Mouse (Mus musculus): ENCODE results near the gene Plod1. TPM values are rescaled to one million over a fixed set of nuclear protein-coding genes. Genes with fewer than 3 reads are reported as not detected.

The Plod1 gene
- polyA plus RNA-seq, 1 experiment from 2014 or later = 39.0 TPM

DNA sequence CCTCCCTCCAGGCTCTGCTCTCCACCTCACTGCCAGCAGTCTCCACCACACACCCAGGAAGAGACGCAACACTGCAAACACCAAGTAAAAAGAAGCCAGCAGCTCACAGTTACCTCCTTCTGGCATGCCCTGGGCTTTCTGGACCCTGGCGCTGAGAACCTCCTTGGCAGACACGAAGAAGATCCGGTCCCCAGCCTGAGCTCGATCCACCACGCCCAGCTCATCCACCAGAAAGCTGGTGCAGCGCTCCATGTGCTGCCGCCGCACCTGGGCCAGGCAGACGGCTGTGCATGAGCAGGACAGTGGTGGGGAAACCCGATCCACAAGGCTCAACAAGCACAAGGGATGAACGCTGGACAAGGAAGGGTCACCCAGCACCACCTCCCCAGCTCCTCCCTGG, 50.4 kb downstream of the Plod1 start:
- Histone ChIP-seq H3K4me1 (ENCODE audit: control insufficient read depth, insufficient read depth, low read length) (no peaks in the 10 kb centered on the region), H3K9ac (ENCODE audit: low read depth, low read length) (no peak overlapping the region), H3K4me3 (ENCODE audit: low read length) (no peak overlapping the region), H3K27ac (ENCODE audit: low read length) (no peak overlapping the region), H3K27me3 (replicated peaks; ENCODE audit: control insufficient read depth, insufficient read depth, low read length) (no peaks in the 10 kb centered on the region), H3K9me3 (ENCODE audit: control insufficient read depth, low read length) (no peaks in the 10 kb centered on the region), H3K4me2 (ENCODE audit: low read depth, low read length) (no peak overlapping the region), H3K36me3 (ENCODE audit: control insufficient read depth, insufficient read depth, low read length) (peaks cover 52% of the 10 kb centered on the region)
- no peak for ATAC-seq
- 93% methylated on average over 12 of the region's 12 CpGs for WGBS

DNA sequence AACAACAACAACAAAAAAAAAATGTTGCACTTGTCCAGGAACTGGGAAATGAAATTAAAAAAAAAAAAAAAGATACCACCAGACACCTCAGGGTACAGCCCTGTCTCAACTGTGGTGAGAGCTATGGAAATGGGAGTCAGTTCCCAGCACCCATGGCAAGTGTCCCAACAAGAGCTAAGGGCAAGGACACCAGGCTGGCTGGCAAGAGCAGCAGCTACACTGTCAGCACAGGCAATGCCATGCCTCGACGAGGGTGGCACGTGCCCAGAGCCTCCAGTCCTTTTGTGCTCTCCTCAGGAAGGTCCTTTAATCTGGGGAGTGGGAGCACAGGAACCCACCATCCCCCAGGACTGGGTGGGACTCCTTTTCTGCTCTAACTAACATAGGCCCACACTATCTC, 52.4 kb downstream of the Plod1 start:
- H3K27me3 ChIP-seq (replicated peaks; ENCODE audit: control insufficient read depth, insufficient read depth, low read length) = no peaks in the 10 kb centered on the region
- no peaks in the 10 kb centered on the region for H3K4me1 ChIP-seq (ENCODE audit: control insufficient read depth, insufficient read depth, low read length)
- no peak overlapping the region for H3K4me2 ChIP-seq (ENCODE audit: low read depth, low read length)
- H3K36me3 ChIP-seq (ENCODE audit: control insufficient read depth, insufficient read depth, low read length) = peaks cover 45% of the 10 kb centered on the region
- no peak for ATAC-seq
- H3K9me3 ChIP-seq (ENCODE audit: control insufficient read depth, low read length) = no peaks in the 10 kb centered on the region
- H3K9ac ChIP-seq (ENCODE audit: low read depth, low read length) = no peak overlapping the region
- H3K27ac ChIP-seq (ENCODE audit: low read length) = no peak overlapping the region
- no peak overlapping the region for H3K4me3 ChIP-seq (ENCODE audit: low read length)
- 95% methylated on average over 3 of the region's 3 CpGs for WGBS

DNA sequence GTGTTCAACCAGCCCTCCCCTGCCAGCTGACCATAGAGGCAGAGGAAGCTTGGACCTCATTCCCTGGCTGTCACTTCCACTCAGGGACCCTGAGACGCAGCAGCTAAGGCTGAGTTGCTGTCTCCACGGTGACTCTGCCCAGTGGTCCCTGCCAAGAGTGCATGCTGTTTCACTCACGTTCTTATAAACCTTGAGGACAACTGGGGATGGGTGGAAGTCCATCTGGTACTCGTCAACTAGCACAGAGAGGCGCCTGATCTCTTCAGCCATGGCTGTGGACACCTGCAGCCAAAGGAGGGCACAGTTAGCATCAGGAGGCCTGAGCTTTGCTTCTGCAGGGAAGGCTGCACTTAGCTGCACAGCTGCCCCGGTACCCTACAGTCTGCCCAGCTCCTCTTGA, 53.5 kb downstream of the Plod1 start:
- no peak for ATAC-seq
- Histone ChIP-seq H3K27ac (ENCODE audit: low read length) (no peak overlapping the region), H3K9me3 (ENCODE audit: control insufficient read depth, low read length) (no peaks in the 10 kb centered on the region), H3K4me1 (ENCODE audit: control insufficient read depth, insufficient read depth, low read length) (no peaks in the 10 kb centered on the region), H3K4me2 (ENCODE audit: low read depth, low read length) (no peak overlapping the region), H3K4me3 (ENCODE audit: low read length) (no peak overlapping the region), H3K36me3 (ENCODE audit: control insufficient read depth, insufficient read depth, low read length) (peaks cover 47% of the 10 kb centered on the region), H3K9ac (ENCODE audit: low read depth, low read length) (no peak overlapping the region), H3K27me3 (replicated peaks; ENCODE audit: control insufficient read depth, insufficient read depth, low read length) (no peaks in the 10 kb centered on the region)
- 80% methylated on average over 6 of the region's 6 CpGs for WGBS

DNA sequence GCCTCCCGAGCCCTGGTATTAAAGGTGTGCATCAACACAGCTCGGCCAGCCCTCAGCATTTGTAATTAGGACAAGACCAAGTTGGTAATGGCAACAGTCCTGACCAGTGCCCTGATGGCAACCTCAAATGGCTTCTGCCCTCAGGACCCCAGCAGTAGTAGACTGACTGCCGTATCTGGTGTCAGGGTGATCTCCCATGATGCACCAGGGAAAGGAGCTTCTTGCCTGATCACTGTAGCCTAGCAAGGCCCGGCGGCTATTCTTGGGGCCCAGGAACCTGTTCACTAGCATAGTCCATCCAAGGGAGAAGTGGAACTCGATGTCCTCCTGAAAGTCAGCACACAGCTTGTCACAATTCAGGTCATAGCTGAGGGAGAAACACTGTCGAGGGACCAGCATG, 54.8 kb downstream of the Plod1 start:
- no peak overlapping the region for H3K27ac ChIP-seq (ENCODE audit: low read length)
- no peaks in the 10 kb centered on the region for H3K27me3 ChIP-seq (replicated peaks; ENCODE audit: control insufficient read depth, insufficient read depth, low read length)
- H3K9ac ChIP-seq (ENCODE audit: low read depth, low read length) = no peak overlapping the region
- H3K9me3 ChIP-seq (ENCODE audit: control insufficient read depth, low read length) = no peaks in the 10 kb centered on the region
- peaks cover 42% of the 10 kb centered on the region for H3K36me3 ChIP-seq (ENCODE audit: control insufficient read depth, insufficient read depth, low read length)
- no peak overlapping the region for H3K4me3 ChIP-seq (ENCODE audit: low read length)
- H3K4me1 ChIP-seq (ENCODE audit: control insufficient read depth, insufficient read depth, low read length) = no peaks in the 10 kb centered on the region
- no peak overlapping the region for H3K4me2 ChIP-seq (ENCODE audit: low read depth, low read length)
- 94% methylated on average over 7 of the region's 7 CpGs for WGBS
- no peak for ATAC-seq

DNA sequence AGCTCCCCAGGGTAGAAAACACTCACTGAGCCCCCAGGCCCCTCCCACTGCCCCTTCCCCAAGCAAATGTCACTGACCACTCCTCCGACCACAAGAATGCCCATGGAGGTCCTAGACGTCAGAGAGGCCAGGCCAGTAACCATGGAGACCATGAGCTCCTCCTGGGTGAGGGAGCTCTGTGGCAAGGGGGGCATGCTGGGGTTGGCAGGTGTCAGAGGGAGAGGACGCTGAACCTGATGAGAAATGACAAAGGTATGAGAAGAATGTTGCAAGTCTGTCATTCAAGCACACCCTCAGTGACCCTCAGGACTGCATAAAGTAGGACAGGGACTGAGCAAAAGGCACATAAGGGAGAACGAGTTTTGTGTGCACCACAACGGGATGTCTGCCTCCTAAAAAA, 56.7 kb downstream of the Plod1 start:
- Histone ChIP-seq H3K27ac (ENCODE audit: low read length) (no peak overlapping the region), H3K36me3 (ENCODE audit: control insufficient read depth, insufficient read depth, low read length) (peaks cover 42% of the 10 kb centered on the region), H3K4me3 (ENCODE audit: low read length) (no peak overlapping the region), H3K9ac (ENCODE audit: low read depth, low read length) (no peak overlapping the region), H3K9me3 (ENCODE audit: control insufficient read depth, low read length) (no peaks in the 10 kb centered on the region), H3K27me3 (replicated peaks; ENCODE audit: control insufficient read depth, insufficient read depth, low read length) (no peaks in the 10 kb centered on the region), H3K4me2 (ENCODE audit: low read depth, low read length) (no peak overlapping the region), H3K4me1 (ENCODE audit: control insufficient read depth, insufficient read depth, low read length) (no peaks in the 10 kb centered on the region)
- 55% methylated on average over 5 of the region's 5 CpGs for WGBS
- no peak for ATAC-seq

DNA sequence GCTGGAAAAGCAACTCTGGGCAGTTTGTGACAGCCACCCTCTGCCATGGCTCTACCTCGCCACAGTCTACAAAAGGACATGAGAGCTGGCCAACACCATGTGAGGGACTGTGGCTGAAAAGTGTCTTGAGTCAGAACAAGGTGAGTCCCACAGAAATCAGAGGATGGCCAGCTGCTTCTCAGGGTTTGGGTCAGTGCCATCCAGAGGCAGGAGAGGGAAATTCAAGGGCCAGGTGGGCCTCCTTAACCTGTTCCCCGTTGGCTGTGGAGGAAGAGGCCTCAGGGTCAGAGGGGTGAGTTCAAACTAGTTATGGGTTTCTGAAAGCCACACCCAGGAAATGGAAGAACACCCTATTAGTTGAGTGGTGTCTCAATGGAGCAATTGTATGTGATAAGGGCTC, 57.1 kb downstream of the Plod1 start:
- Histone ChIP-seq H3K9ac (ENCODE audit: low read depth, low read length) (no peak overlapping the region), H3K4me2 (ENCODE audit: low read depth, low read length) (no peak overlapping the region), H3K36me3 (ENCODE audit: control insufficient read depth, insufficient read depth, low read length) (peaks cover 44% of the 10 kb centered on the region), H3K27ac (ENCODE audit: low read length) (no peak overlapping the region), H3K4me1 (ENCODE audit: control insufficient read depth, insufficient read depth, low read length) (no peaks in the 10 kb centered on the region), H3K4me3 (ENCODE audit: low read length) (no peak overlapping the region), H3K9me3 (ENCODE audit: control insufficient read depth, low read length) (no peaks in the 10 kb centered on the region), H3K27me3 (replicated peaks; ENCODE audit: control insufficient read depth, insufficient read depth, low read length) (no peaks in the 10 kb centered on the region)
- ATAC-seq = peak; percentile 12; the same call in 1 of the 2 replicates
- WGBS = 77% methylated on average over 2 of the region's 2 CpGs

DNA sequence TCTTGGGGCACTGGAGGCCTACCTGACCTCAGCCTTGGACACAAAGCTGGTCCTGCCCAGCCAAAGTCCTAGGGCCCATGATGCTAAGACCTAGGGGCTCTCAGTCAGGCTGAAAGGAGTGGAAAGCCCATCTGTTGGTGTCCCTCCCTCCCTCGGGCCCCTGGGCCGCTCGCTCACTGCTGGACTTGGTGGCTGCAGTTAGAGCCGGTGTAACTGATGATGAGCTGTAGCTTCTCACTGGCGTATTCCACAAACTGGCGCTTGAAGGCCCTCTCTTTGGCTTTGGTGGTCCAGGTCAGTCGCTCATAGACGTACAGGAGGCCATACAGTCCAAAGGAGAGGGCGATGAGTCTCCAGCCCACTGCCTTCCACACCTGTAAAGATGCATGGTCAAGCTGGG, 58.0 kb downstream of the Plod1 start:
- peaks cover 47% of the 10 kb centered on the region for H3K36me3 ChIP-seq (ENCODE audit: control insufficient read depth, insufficient read depth, low read length)
- H3K4me1 ChIP-seq (ENCODE audit: control insufficient read depth, insufficient read depth, low read length) = no peaks in the 10 kb centered on the region

DNA sequence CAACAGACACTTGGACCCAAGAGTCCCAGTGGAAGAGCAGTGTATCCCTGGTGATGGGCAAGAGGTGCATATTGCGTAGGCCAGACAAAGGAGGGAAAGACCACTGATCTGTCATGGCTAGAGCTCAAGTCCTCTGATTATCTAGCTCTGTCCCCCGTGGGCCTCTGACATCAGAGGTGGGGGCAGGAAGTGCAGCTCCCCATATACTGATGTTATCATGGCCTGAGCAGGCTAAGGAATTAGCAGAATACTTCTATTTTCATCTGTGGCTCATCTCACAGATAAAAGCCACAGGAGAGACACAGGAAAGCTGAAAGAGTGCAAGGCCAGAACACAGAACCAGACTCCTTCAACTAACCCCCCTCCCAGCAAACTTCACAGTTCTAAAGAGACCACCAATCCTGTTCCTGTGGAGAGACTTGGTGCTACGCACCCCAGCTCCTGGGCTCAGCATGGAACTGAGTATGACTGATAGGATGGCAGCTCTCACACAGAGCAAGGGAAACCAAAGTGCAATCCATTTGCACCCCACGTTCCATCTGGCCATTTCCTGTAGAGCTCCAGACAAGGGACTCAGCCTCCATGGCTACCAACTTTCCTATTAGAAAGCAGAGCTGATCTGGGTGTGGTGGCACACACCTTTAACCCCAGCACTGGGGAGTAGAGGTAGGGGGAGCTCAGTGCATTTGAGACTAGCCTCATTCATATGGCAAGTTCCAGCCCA, 60.6 kb downstream of the Plod1 start:
- Histone ChIP-seq H3K4me3 (ENCODE audit: low read length) (no peak overlapping the region), H3K4me1 (ENCODE audit: control insufficient read depth, insufficient read depth, low read length) (no peaks in the 10 kb centered on the region), H3K27me3 (replicated peaks; ENCODE audit: control insufficient read depth, insufficient read depth, low read length) (no peaks in the 10 kb centered on the region), H3K27ac (ENCODE audit: low read length) (no peak overlapping the region), H3K4me2 (ENCODE audit: low read depth, low read length) (no peak overlapping the region), H3K9ac (ENCODE audit: low read depth, low read length) (no peak overlapping the region), H3K9me3 (ENCODE audit: control insufficient read depth, low read length) (no peaks in the 10 kb centered on the region), H3K36me3 (ENCODE audit: control insufficient read depth, insufficient read depth, low read length) (peaks cover 44% of the 10 kb centered on the region)
- no peak for ATAC-seq
- 83% methylated on average over 4 of the region's 4 CpGs for WGBS

More for the DNA sequence above, 58.0 kb downstream of the Plod1 start:
- Histone ChIP-seq H3K27me3 (replicated peaks; ENCODE audit: control insufficient read depth, insufficient read depth, low read length) (no peaks in the 10 kb centered on the region), H3K27ac (ENCODE audit: low read length) (no peak overlapping the region), H3K4me3 (ENCODE audit: low read length) (no peak overlapping the region), H3K9ac (ENCODE audit: low read depth, low read length) (no peak overlapping the region), H3K9me3 (ENCODE audit: control insufficient read depth, low read length) (no peaks in the 10 kb centered on the region), H3K4me2 (ENCODE audit: low read depth, low read length) (no peak overlapping the region)
- no peak for ATAC-seq
- 97% methylated on average over 9 of the region's 9 CpGs for WGBS

DNA sequence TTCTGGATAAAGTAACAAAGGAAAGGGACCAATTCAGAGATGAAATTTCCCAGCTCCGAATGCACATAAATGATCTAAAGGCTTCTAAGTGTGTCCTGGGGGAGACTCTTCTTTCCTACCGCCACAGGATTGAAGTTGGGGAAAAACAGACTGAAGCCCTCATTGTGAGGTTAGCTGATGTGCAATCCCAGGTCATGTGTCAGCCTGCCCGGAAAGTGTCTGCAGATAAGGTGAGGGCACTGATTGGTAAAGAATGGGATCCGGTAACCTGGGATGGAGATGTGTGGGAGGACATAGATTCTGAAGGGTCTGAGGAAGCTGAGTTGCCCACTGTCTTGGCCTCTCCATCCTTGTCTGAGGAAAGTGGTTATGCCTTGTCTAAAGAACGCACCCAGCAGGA, 67.3 kb downstream of the Plod1 start:
- peak overlapping the region; percentile 90 for H3K4me3 ChIP-seq (ENCODE audit: low read length)
- peak overlapping the region; percentile 78 for H3K4me2 ChIP-seq (ENCODE audit: low read depth, low read length)
- ATAC-seq = no peak
- H3K9ac ChIP-seq (ENCODE audit: low read depth, low read length) = peak overlapping the region; percentile 70
- no peaks in the 10 kb centered on the region for H3K9me3 ChIP-seq (ENCODE audit: control insufficient read depth, low read length)
- no peaks in the 10 kb centered on the region for H3K27me3 ChIP-seq (replicated peaks; ENCODE audit: control insufficient read depth, insufficient read depth, low read length)
- 14% methylated on average over 5 of the region's 5 CpGs for WGBS
- H3K27ac ChIP-seq (ENCODE audit: low read length) = peak overlapping the region; percentile 69
- peaks cover 32% of the 10 kb centered on the region for H3K36me3 ChIP-seq (ENCODE audit: control insufficient read depth, insufficient read depth, low read length)
- H3K4me1 ChIP-seq (ENCODE audit: control insufficient read depth, insufficient read depth, low read length) = peaks cover 15% of the 10 kb centered on the region
